Mouse (Mus musculus) gonadal fat pad, adult 2 months (tissue): ENCODE data around the gene Phf19. TPM values are rescaled to one million over a fixed set of nuclear protein-coding genes. Genes with fewer than 3 reads are reported as not detected.
A peak's percentile ranks its signal among the peaks of the same experiment; 100 is the strongest.

Source experiments
- DNase-seq: peaks from one replicate; pipeline ENCODE4 v3.0.0-alpha.2; 2012; ENCODE audit warnings: low read depth
- polyA plus RNA-seq: library from polyadenylated mRNA; depleted of rRNA; stranded (reverse); fragments of >200 nt; gene quantifications from 2 replicates; pipeline ENCODE4 v1.2.3, GENCODE M21; 2012; rRNA removed

Gene Phf19
- polyA plus RNA-seq, 1 experiment, result 15.8 TPM

- DNase-seq, result no peak
These were observed 16.9 kb downstream of the Phf19 start for GRCm38 (mm10) chr2:34896821-34897460.

GRCm38 (mm10) chr2:34895503-34896113 is 18.2 kb downstream of the Phf19 start:
- no peak for DNase-seq

- no peak for DNase-seq
These were observed 19.9 kb downstream of the Phf19 start for GRCm38 (mm10) chr2:34893950-34894349.

- DNase-seq, result no peak
These were observed 29.6 kb downstream of the Phf19 start for GRCm38 (mm10) chr2:34884186-34884585.

- DNase-seq, result no peak
These were observed 30.6 kb downstream of the Phf19 start for GRCm38 (mm10) chr2:34883190-34883589.

- no peak for DNase-seq
These were observed 31.1 kb downstream of the Phf19 start for GRCm38 (mm10) chr2:34882757-34883156.

- no peak for DNase-seq
These were observed 33.8 kb downstream of the Phf19 start for GRCm38 (mm10) chr2:34880054-34880453.

- DNase-seq, result no peak
These were observed 38.9 kb downstream of the Phf19 start, which contains the start of gene Psmd5 for GRCm38 (mm10) chr2:34874816-34875345. Gene Psmd5 (minus strand): TSS chr2:34874968.

GRCm38 (mm10) chr2:34874271-34874670 is 39.6 kb downstream of the Phf19 start, which contains the start of gene Cutal:
Gene Cutal (plus strand): TSS chr2:34874396.
- no peak for DNase-seq

- DNase-seq, result peak; percentile 94
These were observed 43.0 kb downstream of the Phf19 start for GRCm38 (mm10) chr2:34870520-34871474.

GRCm38 (mm10) chr2:34869680-34870079 is 44.1 kb downstream of the Phf19 start:
- no peak for DNase-seq

- no peak for DNase-seq
These were observed 56.1 kb downstream of the Phf19 start for GRCm38 (mm10) chr2:34857728-34858127.

GRCm38 (mm10) chr2:34855265-34855664 is 58.6 kb downstream of the Phf19 start:
- DNase-seq, result no peak

- no peak for DNase-seq
These were observed 66.1 kb downstream of the Phf19 start for GRCm38 (mm10) chr2:34847702-34848101.

Other genes starting within 250 kb of the Phf19 start
- 20.6 and 26.3 TPM in 2 replicates for gene Gapvd1, start 158.8 kb downstream of the Phf19 start, polyA plus RNA-seq
- 894 and 1,524 TPM in 2 replicates for gene Hspa5, start 142.1 kb downstream of the Phf19 start, polyA plus RNA-seq
- 48.8 and 51.2 TPM in 2 replicates for gene Rabepk, start 114.1 kb downstream of the Phf19 start, polyA plus RNA-seq
- gene Fbxw2, start 87.7 kb downstream of the Phf19 start, polyA plus RNA-seq, result 52.7 and 55.3 TPM in 2 replicates
- 0.05 TPM in 1 of 2 replicates, not detected in the other for gene Gm34653, start 81.0 kb downstream of the Phf19 start, polyA plus RNA-seq
- 20.0 and 39.2 TPM in 2 replicates for gene Cutal, start 39.6 kb downstream of the Phf19 start, polyA plus RNA-seq
- gene Psmd5, start 39.1 kb downstream of the Phf19 start, polyA plus RNA-seq, result 14.5 and 20.7 TPM in 2 replicates
- gene Traf1, start 47.7 kb upstream of the Phf19 start, polyA plus RNA-seq, result 3.8 and 6.4 TPM in 2 replicates
- gene Hc, start 147.4 kb upstream of the Phf19 start, polyA plus RNA-seq, result 0.15 TPM in 1 of 2 replicates, not detected in the other
- 0.39 and 0.54 TPM in 2 replicates for gene AI182371, start 187.5 kb upstream of the Phf19 start, polyA plus RNA-seq
- 8.9 and 11.5 TPM in 2 replicates for gene Cntrl, start 195.5 kb upstream of the Phf19 start, polyA plus RNA-seq